Mouse (Mus musculus): ENCODE results near the gene Cmip. TPM values are rescaled to one million over a fixed set of nuclear protein-coding genes. Genes with fewer than 3 reads are reported as not detected.

Cmip gene
- polyA plus RNA-seq, 2 experiments: 27.1 to 39.7 TPM

- Histone ChIP-seq H3K27ac (replicated peaks; ENCODE audit: low read depth, low read length) (no peak overlapping the region), H3K4me2 (replicated peaks; ENCODE audit: low read depth, low read length, severe bottlenecking) (no peak overlapping the region), H3K36me3 (ENCODE audit: control insufficient read depth, insufficient read depth, low read length) (no peaks in the 10 kb centered on the region), H3K9me3 (ENCODE audit: control insufficient read depth, low read length) (no peaks in the 10 kb centered on the region), H3K4me1 (ENCODE audit: control insufficient read depth, insufficient read depth, low read length) (peaks cover 13% of the 10 kb centered on the region; the same call in 1 of the 2 replicates), H3K4me3 (replicated peaks; ENCODE audit: low read length) (no peak overlapping the region), H3K27me3 (ENCODE audit: control insufficient read depth, insufficient read depth, low read length) (no peaks in the 10 kb centered on the region), H3K9ac (ENCODE audit: low read depth, low read length, severe bottlenecking) (no peak overlapping the region)
- ATAC-seq (ENCODE audit: low FRiP score, low read depth) (no peak), DNase-seq (ENCODE audit: low spot score) (no peak)
- 63% methylated on average over 12 of the region's 12 CpGs for WGBS
- TF ChIP-seq POLR2A (IDR thresholded peaks at IDR 0.05; ENCODE audit: borderline replicate concordance, extremely low read depth, insufficient read depth, insufficient read length): no peak
These were observed 105.0 kb downstream of the Cmip start for GRCm38 (mm10) chr8:117361595-117362437.

GRCm38 (mm10) chr8:117362438-117362726 is 105.5 kb downstream of the Cmip start:
- ATAC-seq (ENCODE audit: low FRiP score, low read depth) (no peak), DNase-seq (ENCODE audit: low spot score) (no peak)
- Histone ChIP-seq H3K27me3 (ENCODE audit: control insufficient read depth, insufficient read depth, low read length) (no peaks in the 10 kb centered on the region), H3K4me2 (replicated peaks; ENCODE audit: low read depth, low read length, severe bottlenecking) (no peak overlapping the region), H3K9ac (ENCODE audit: low read depth, low read length, severe bottlenecking) (no peak overlapping the region), H3K4me1 (ENCODE audit: control insufficient read depth, insufficient read depth, low read length) (peaks cover 15% of the 10 kb centered on the region; the same call in 1 of the 2 replicates), H3K27ac (replicated peaks; ENCODE audit: low read depth, low read length) (no peak overlapping the region), H3K36me3 (ENCODE audit: control insufficient read depth, insufficient read depth, low read length) (no peaks in the 10 kb centered on the region), H3K4me3 (replicated peaks; ENCODE audit: low read length) (no peak overlapping the region), H3K9me3 (ENCODE audit: control insufficient read depth, low read length) (no peaks in the 10 kb centered on the region)
- WGBS: 48% methylated on average over 2 of the region's 2 CpGs
- no peak for TF ChIP-seq POLR2A (IDR thresholded peaks at IDR 0.05; ENCODE audit: borderline replicate concordance, extremely low read depth, insufficient read depth, insufficient read length)

GRCm38 (mm10) chr8:117363291-117363690 is 106.4 kb downstream of the Cmip start:
- no peak for TF ChIP-seq POLR2A (IDR thresholded peaks at IDR 0.05; ENCODE audit: borderline replicate concordance, extremely low read depth, insufficient read depth, insufficient read length)
- WGBS: 85% methylated on average over 10 of the region's 10 CpGs
- Histone ChIP-seq H3K9ac (ENCODE audit: low read depth, low read length, severe bottlenecking) (no peak overlapping the region), H3K4me2 (replicated peaks; ENCODE audit: low read depth, low read length, severe bottlenecking) (no peak overlapping the region), H3K4me1 (ENCODE audit: control insufficient read depth, insufficient read depth, low read length) (peaks cover 17% of the 10 kb centered on the region; the same call in 1 of the 2 replicates), H3K4me3 (replicated peaks; ENCODE audit: low read length) (no peak overlapping the region), H3K36me3 (ENCODE audit: control insufficient read depth, insufficient read depth, low read length) (no peaks in the 10 kb centered on the region), H3K27ac (replicated peaks; ENCODE audit: low read depth, low read length) (no peak overlapping the region), H3K27me3 (ENCODE audit: control insufficient read depth, insufficient read depth, low read length) (no peaks in the 10 kb centered on the region), H3K9me3 (ENCODE audit: control insufficient read depth, low read length) (no peaks in the 10 kb centered on the region)
- ATAC-seq (ENCODE audit: low FRiP score, low read depth) (no peak), DNase-seq (ENCODE audit: low spot score) (no peak)

- H3K9me3 ChIP-seq (ENCODE audit: control insufficient read depth, low read length): no peaks in the 10 kb centered on the region
- no peak for ATAC-seq (ENCODE audit: low FRiP score, low read depth)
- peaks cover 17% of the 10 kb centered on the region; the same call in 1 of the 2 replicates for H3K4me1 ChIP-seq (ENCODE audit: control insufficient read depth, insufficient read depth, low read length)
- no peak overlapping the region for H3K4me2 ChIP-seq (replicated peaks; ENCODE audit: low read depth, low read length, severe bottlenecking)
- H3K27ac ChIP-seq (replicated peaks; ENCODE audit: low read depth, low read length): no peak overlapping the region
- TF ChIP-seq POLR2A (IDR thresholded peaks at IDR 0.05; ENCODE audit: borderline replicate concordance, extremely low read depth, insufficient read depth, insufficient read length): no peak
- no peaks in the 10 kb centered on the region for H3K27me3 ChIP-seq (ENCODE audit: control insufficient read depth, insufficient read depth, low read length)
- no peak overlapping the region for H3K9ac ChIP-seq (ENCODE audit: low read depth, low read length, severe bottlenecking)
- no peaks in the 10 kb centered on the region for H3K36me3 ChIP-seq (ENCODE audit: control insufficient read depth, insufficient read depth, low read length)
- WGBS: 87% methylated on average over 19 of the region's 19 CpGs
- no peak for DNase-seq (ENCODE audit: low spot score)
- H3K4me3 ChIP-seq (replicated peaks; ENCODE audit: low read length): no peak overlapping the region
These were observed 107.7 kb downstream of the Cmip start for GRCm38 (mm10) chr8:117364374-117365160.

- WGBS: 62% methylated on average over 7 of the region's 7 CpGs
- Histone ChIP-seq H3K4me3 (replicated peaks; ENCODE audit: low read length) (no peak overlapping the region), H3K27me3 (ENCODE audit: control insufficient read depth, insufficient read depth, low read length) (no peaks in the 10 kb centered on the region), H3K27ac (replicated peaks; ENCODE audit: low read depth, low read length) (no peak overlapping the region), H3K9ac (ENCODE audit: low read depth, low read length, severe bottlenecking) (no peak overlapping the region), H3K4me1 (ENCODE audit: control insufficient read depth, insufficient read depth, low read length) (peaks cover 22% of the 10 kb centered on the region), H3K4me2 (replicated peaks; ENCODE audit: low read depth, low read length, severe bottlenecking) (no peak overlapping the region), H3K36me3 (ENCODE audit: control insufficient read depth, insufficient read depth, low read length) (no peaks in the 10 kb centered on the region; the same call in 1 of the 2 replicates), H3K9me3 (ENCODE audit: control insufficient read depth, low read length) (no peaks in the 10 kb centered on the region)
- DNase-seq (ENCODE audit: low spot score) (no peak), ATAC-seq (ENCODE audit: low FRiP score, low read depth) (no peak)
- TF ChIP-seq POLR2A (IDR thresholded peaks at IDR 0.05; ENCODE audit: borderline replicate concordance, extremely low read depth, insufficient read depth, insufficient read length): no peak
These were observed 109.6 kb downstream of the Cmip start for GRCm38 (mm10) chr8:117366475-117366874.
